Mouse (Mus musculus): ENCODE measurements around the gene Myo9b. TPM values are rescaled to one million over a fixed set of nuclear protein-coding genes. Genes with fewer than 3 reads are reported as not detected.

Gene Myo9b
- polyA plus RNA-seq, 1 experiment from 2014 or later = 11.6 TPM

GRCm38 (mm10) chr8:71406099-71407015 lies 133.8 kb downstream of the Myo9b start:
- Histone ChIP-seq H3K9ac (ENCODE audit: low read depth, low read length) (peak overlapping the region; percentile 83), H3K4me1 (ENCODE audit: control insufficient read depth, insufficient read depth, low read length) (peaks cover 25% of the 10 kb centered on the region), H3K9me3 (ENCODE audit: control insufficient read depth, low read length) (no peaks in the 10 kb centered on the region), H3K36me3 (ENCODE audit: control insufficient read depth, insufficient read depth, low read length) (peaks cover 8% of the 10 kb centered on the region), H3K27me3 (replicated peaks; ENCODE audit: control insufficient read depth, insufficient read depth, low read length) (no peaks in the 10 kb centered on the region), H3K4me2 (ENCODE audit: low read depth, low read length) (peak overlapping the region; percentile 95), H3K27ac (ENCODE audit: low read length) (peak overlapping the region; percentile 70), H3K4me3 (ENCODE audit: low read length) (peak overlapping the region; percentile 86)
- ATAC-seq = peak; percentile 79
- WGBS = 1% methylated on average over 55 of the region's 55 CpGs

- Histone ChIP-seq H3K36me3 (ENCODE audit: control insufficient read depth, insufficient read depth, low read length) (peaks cover 8% of the 10 kb centered on the region), H3K4me3 (ENCODE audit: low read length) (no peak overlapping the region; the same call in 1 of the 2 replicates), H3K27ac (ENCODE audit: low read length) (no peak overlapping the region), H3K27me3 (replicated peaks; ENCODE audit: control insufficient read depth, insufficient read depth, low read length) (no peaks in the 10 kb centered on the region), H3K4me1 (ENCODE audit: control insufficient read depth, insufficient read depth, low read length) (peaks cover 25% of the 10 kb centered on the region), H3K9me3 (ENCODE audit: control insufficient read depth, low read length) (no peaks in the 10 kb centered on the region), H3K4me2 (ENCODE audit: low read depth, low read length) (no peak overlapping the region), H3K9ac (ENCODE audit: low read depth, low read length) (0 out of 2 replicates have a peak overlapping the region, but pooled peaks have one; percentile 16)
- 92% methylated on average over 14 of the region's 14 CpGs for WGBS
- no peak for ATAC-seq
Measured at GRCm38 (mm10) chr8:71407441-71407840, 134.9 kb downstream of the Myo9b start.

- no peak for ATAC-seq
- Histone ChIP-seq H3K4me2 (ENCODE audit: low read depth, low read length) (no peak overlapping the region), H3K4me3 (ENCODE audit: low read length) (no peak overlapping the region), H3K27ac (ENCODE audit: low read length) (no peak overlapping the region), H3K9ac (ENCODE audit: low read depth, low read length) (no peak overlapping the region), H3K4me1 (ENCODE audit: control insufficient read depth, insufficient read depth, low read length) (peaks cover 25% of the 10 kb centered on the region), H3K9me3 (ENCODE audit: control insufficient read depth, low read length) (no peaks in the 10 kb centered on the region), H3K36me3 (ENCODE audit: control insufficient read depth, insufficient read depth, low read length) (peaks cover 8% of the 10 kb centered on the region), H3K27me3 (replicated peaks; ENCODE audit: control insufficient read depth, insufficient read depth, low read length) (no peaks in the 10 kb centered on the region)
- 96% methylated on average over 4 of the region's 4 CpGs for WGBS
Measured at GRCm38 (mm10) chr8:71408231-71408630, 135.7 kb downstream of the Myo9b start.

Other genes with a start within 250 kb of the Myo9b start
- 43.6 and 48.4 TPM in 2 replicates for gene Haus8, start 220 bp downstream of the Myo9b start, polyA plus RNA-seq (2015; fragmentation: Nextera tagmentation; extraction: Ambion mirVana)
- 89.5 and 95.8 TPM in 2 replicates for gene Use1, start 94.1 kb downstream of the Myo9b start, polyA plus RNA-seq (2015; fragmentation: Nextera tagmentation; extraction: Ambion mirVana)
- 6.3 and 8.5 TPM in 2 replicates for gene Ocel1, start 98.6 kb downstream of the Myo9b start, polyA plus RNA-seq (2015; fragmentation: Nextera tagmentation; extraction: Ambion mirVana)
- gene Nr2f6, start 109.2 kb downstream of the Myo9b start, polyA plus RNA-seq (2015; fragmentation: Nextera tagmentation; extraction: Ambion mirVana) = 35.8 and 51.1 TPM in 2 replicates
- gene Ushbp1, start 123.1 kb downstream of the Myo9b start, polyA plus RNA-seq (2015; fragmentation: Nextera tagmentation; extraction: Ambion mirVana) = 10.8 and 10.9 TPM in 2 replicates
- 84.7 and 86.9 TPM in 2 replicates for gene Babam1, start 124.1 kb downstream of the Myo9b start, polyA plus RNA-seq (2015; fragmentation: Nextera tagmentation; extraction: Ambion mirVana)
- 32.0 and 39.4 TPM in 2 replicates for gene Ankle1, start 133.3 kb downstream of the Myo9b start, polyA plus RNA-seq (2015; fragmentation: Nextera tagmentation; extraction: Ambion mirVana)
- gene Abhd8, start 190.9 kb downstream of the Myo9b start, polyA plus RNA-seq (2015; fragmentation: Nextera tagmentation; extraction: Ambion mirVana) = 24.0 and 25.1 TPM in 2 replicates
- gene Mrpl34, start 192.2 kb downstream of the Myo9b start, polyA plus RNA-seq (2015; fragmentation: Nextera tagmentation; extraction: Ambion mirVana) = 224 and 234 TPM in 2 replicates
- 88.1 and 91.7 TPM in 2 replicates for gene Dda1, start 196.5 kb downstream of the Myo9b start, polyA plus RNA-seq (2015; fragmentation: Nextera tagmentation; extraction: Ambion mirVana)
- gene Ano8, start 213.2 kb downstream of the Myo9b start, polyA plus RNA-seq (2015; fragmentation: Nextera tagmentation; extraction: Ambion mirVana) = 0.20 and 0.43 TPM in 2 replicates
- gene Gtpbp3, start 215.4 kb downstream of the Myo9b start, polyA plus RNA-seq (2015; fragmentation: Nextera tagmentation; extraction: Ambion mirVana) = 14.0 and 14.9 TPM in 2 replicates
- gene Plvap, start 239.0 kb downstream of the Myo9b start, polyA plus RNA-seq (2015; fragmentation: Nextera tagmentation; extraction: Ambion mirVana) = 70.9 and 80.9 TPM in 2 replicates

All from intestine, embryonic 16.5 days (tissue).